Mouse (Mus musculus): ENCODE results near the gene Mab21l3.
"Not testable (repeated sequence)": the region's sequence is repeated elsewhere in the genome, so short reads cannot be mapped to it uniquely, and the experiment has no call there.

Mab21l3 gene

DNA sequence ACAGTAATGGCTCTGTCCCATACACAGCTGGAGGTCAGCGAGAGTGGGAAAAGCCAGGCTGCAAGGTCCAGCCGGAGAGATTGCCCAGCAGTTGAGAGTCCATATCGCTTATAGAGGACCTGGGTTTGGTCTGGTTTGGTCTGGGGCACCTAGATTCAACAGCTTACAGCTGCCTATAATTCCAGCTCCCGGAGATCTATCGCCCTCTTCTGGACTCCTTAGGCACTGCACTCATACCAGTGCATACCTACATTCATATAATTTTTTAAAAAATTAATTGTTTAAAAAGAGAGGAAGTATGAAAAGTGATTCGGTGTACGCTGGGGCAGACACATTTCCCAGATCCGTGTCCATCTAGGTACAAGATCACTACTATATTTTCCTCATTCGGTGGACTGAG is 9.4 kb downstream of the Mab21l3 start:
- DNase-seq (ENCODE audit: low spot score), result no peak

DNA sequence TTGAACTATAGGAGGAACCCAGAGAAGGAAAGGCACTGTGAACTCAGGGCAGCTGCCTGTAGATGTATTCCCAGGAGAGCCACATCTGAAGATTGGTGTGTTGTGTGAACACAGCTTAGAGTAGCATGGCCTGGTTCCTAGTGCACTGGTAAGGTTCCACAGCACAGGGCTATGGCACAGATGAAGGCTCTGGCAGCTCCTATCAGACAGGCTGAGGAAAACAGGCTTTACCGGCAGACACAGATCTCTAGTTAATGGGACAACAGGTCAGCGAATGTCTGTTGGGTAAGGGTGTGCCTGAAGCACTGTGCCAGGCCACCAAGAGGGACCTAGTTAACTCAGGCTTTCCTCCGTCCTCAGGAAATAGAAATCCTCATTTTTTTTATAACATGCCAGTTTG is 11.8 kb downstream of the Mab21l3 start:
- DNase-seq (ENCODE audit: low spot score), result peak; percentile 8

DNA sequence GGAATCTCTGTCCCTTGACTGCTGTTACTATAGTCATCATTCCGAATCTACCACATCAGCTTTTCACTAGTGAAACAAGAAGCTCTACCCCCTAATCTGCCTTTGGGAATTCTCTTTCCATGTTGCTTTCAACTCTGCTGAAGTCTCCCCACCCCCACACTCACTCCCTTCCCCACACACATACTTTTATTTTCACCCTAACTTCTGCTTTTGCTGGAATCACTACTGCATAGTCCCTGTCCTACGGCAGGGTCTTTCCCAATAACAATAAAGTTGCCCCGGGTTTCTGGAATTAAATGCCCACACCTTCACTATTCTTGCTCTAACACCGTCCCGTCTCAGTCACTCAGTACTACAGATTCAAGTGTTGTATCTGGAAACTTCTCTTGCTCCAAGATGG is 12.2 kb downstream of the Mab21l3 start:
- peak; percentile 10 for DNase-seq (ENCODE audit: low spot score)

DNA sequence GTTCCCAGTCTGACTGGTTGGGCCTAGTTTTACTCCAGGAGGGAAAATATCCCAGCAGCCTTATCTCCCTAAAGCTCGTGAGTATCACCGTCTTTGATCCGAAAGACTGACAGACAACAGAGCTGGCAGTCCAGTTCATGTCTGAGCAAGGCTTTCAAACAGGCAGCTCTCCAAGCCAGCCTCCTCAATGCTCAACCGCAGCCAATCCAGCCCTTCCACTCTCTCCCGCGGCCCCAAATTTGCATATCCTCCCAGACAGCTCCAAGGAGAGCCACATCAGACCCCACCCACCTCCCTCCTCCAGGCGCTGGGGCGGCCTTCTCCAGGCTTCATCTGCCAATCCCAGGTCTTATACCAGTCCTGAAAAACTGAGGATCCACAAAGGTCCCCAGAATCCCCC is 12.7 kb downstream of the Mab21l3 start:
- peak; percentile 82 for DNase-seq (ENCODE audit: low spot score)

DNA sequence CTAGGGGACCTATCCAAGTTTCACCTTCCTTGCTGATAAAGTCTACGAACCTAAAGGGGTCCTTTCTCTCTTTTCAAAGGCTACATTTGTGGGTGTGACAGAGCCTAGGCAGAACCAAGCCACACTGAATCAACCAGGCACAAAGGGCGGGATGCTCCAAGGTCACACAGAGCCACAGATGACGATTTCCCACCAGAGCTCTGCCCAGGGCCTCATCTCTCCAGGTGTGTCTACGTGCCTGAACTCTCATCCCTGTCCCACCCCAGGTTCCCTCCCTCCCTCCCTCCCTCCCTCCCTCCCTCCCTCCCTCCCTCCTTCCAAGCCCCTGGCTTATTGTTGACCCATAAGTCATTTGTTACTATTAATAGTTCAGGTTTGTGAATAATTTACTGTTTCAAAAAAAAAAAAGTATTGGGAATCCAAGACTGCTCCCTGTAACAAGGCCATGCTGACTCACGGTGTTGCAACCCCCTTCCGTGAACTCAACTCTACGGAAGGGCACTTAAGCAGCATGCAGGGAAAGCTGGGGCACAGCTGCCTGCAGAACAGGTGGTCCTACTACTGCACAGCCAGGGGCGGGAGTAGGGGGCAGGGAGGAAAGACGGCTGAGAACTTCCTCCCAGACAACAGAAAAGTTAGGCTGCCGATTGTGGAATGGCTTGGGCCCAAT is 17.4 kb downstream of the Mab21l3 start:
- DNase-seq (ENCODE audit: low spot score), result no peak

DNA sequence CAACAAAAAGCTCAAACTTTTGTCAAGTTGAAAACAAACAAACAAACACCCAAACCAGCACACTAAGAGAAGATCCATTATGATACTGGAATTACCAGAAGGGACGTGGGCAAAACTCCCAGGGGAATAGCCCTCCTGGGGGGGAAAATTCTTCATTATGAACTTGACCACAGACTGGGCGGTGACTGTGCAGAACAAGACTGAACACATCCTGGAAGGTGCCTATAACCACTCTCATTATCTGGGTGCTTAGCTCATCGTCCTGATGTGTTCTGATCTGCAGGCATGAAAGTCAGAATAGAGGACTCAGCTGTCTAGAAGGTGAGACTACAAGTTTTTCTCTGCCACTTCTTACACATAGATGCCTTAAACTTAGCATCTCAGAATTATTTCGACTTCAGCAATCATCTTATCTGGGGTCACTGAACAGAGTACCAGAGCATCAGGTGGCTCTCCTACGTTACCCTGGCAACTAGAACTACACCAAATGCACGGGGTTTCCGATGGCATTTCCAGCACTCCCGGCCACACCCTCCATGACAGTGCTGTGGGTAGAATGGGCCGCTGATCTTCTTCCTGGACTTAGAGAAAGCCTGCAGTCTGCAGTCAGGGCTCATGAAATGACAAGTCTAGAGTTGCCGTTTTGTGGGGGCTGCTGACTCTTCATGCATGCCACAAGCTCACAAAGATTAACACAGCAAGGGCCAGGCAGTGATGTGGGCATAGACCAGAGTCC is 18.7 kb downstream of the Mab21l3 start:
- no peak for DNase-seq (ENCODE audit: low spot score)

DNA sequence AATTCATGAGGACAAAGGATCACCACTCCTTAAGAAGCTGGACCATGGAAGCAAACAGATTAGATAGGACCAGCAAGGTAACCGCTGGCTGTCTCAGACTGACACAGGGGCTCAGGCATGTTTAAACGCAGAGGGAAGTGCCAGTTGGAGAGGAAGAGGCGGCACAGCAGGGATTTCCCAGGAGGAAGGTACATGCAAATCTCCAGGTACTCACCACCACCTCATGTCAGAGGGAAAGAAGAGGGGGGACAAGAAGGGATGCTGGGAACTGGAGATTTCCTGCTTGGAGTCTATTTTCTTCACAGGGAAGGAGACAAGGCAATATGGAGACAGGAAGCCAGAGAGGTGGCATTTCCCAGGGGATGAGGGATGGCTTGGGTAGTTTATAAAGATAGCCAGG is 20.2 kb downstream of the Mab21l3 start:
- no peak for DNase-seq (ENCODE audit: low spot score)

DNA sequence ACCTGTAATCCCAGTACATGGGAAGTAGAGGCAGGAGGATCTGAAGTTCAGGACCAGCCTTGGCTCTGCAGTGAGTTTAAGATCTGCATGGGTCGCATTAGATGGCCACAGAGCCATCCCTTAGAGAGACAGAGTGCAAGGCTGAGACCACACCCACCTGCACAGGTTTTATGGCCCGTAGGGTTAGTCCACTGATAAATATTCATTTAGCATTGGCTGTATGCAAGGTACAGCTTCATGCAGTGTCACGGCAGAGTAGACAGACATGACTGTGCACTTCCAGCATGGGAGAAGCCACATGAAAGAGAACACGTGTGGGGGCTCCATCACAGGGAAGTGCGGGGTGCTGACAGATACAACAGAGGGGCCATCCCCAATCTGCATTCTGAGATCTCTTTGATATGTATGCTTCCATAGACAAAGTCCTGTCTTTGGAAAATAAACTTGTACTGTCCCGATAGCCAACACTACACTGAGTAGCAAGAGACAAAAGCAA is 21.5 kb downstream of the Mab21l3 start:
- no peak for DNase-seq (ENCODE audit: low spot score)

DNA sequence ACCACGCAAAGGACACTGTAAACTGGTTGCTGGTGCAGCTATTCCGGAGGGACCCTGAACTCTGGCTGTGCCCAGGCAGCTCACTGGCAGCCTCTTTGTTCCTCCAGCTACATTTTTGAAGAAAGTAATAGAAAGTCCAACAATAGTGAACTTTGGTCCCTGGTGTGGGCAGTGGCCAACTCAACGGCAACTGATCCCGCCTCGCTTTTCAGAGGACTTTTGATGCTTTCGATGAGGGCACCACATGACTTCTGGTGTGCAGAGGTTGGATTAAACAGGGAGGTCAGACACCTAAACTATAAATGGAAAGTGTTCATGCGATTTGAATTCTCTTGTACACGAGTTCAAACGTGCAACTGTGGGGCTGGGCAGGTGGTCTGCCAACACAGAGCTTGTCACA is 24.4 kb downstream of the Mab21l3 start:
- no peak for DNase-seq (ENCODE audit: low spot score)

DNA sequence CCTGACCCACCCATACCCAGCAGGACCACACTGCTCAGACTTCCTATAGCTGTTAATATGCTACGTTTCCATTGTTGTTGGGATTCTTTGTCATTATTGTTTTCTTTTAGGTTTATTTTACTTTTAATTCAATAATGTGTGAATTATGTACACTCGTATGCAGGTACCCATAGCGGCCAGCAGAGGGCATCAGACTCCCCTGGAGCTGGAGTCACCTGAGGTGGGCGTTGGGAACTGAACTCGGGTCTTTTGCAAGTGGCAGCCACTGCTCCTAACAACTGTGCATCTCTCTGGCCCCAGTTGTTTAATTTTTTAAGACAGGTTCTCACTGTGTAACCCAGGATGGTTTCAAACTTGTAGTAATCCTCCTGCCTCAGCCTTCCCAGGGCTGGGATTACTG is 26.7 kb downstream of the Mab21l3 start:
- DNase-seq (ENCODE audit: low spot score), result no peak

DNA sequence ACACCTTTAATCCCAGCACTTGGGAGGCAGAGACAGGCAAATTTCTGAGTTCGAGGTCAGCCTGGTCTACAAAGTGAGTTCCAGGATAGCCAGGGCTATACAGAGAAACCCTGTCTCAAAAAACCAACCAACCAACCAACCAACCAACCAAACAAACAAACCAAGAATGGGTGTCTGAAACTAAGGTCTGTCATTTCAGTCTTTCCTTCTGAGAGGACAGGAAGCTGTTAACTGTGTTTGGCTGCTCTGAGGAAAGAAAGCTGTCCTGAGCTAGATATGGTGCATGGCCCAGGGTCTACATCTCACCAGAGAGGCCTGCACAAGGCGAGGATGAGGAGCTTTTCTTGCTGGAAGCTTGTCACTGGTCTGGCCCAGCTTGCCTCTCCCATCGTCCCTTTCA is 28.1 kb downstream of the Mab21l3 start:
- DNase-seq (ENCODE audit: low spot score), result not testable (repeated sequence)

DNA sequence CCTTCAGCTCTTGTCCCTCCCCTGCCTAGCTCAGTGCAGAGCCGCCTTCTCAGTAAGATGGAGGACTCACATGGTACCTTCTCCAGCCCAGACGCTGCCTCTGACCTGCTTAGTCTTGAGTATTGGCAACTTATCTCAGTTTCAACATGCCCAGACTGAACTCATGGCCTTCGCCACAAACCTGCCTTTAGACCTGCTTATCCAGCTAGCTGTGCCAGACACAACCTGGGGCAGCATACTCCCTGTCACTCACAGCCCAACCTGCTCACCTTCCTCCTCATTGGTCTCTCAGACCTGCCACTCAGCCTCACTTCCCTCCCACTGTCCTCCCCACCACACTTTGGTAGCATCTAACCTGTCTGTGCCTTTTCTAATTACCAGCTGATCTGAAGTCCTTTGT is 32.8 kb downstream of the Mab21l3 start:
- no peak for DNase-seq (ENCODE audit: low spot score)

DNA sequence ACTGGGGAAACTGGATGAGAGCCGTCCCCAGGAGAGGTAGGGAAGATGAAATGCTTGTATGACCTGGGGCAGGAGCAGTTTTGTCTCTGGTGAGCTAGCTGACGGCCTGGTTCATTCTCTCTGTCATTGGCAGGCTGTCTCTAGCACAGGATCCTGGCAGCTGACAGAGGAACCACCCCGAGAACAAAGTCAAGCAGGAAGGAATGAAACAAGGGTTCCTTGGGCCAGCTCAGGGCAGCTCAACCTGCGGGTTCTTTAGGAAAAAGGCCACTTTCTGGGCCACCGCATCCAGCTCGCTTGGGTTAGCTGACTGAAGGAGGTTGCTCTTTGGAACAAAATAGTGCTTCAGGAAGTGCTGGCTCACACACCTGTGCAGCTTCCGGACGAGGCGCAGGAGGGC is 34.0 kb downstream of the Mab21l3 start:
- no peak for DNase-seq (ENCODE audit: low spot score)

DNA sequence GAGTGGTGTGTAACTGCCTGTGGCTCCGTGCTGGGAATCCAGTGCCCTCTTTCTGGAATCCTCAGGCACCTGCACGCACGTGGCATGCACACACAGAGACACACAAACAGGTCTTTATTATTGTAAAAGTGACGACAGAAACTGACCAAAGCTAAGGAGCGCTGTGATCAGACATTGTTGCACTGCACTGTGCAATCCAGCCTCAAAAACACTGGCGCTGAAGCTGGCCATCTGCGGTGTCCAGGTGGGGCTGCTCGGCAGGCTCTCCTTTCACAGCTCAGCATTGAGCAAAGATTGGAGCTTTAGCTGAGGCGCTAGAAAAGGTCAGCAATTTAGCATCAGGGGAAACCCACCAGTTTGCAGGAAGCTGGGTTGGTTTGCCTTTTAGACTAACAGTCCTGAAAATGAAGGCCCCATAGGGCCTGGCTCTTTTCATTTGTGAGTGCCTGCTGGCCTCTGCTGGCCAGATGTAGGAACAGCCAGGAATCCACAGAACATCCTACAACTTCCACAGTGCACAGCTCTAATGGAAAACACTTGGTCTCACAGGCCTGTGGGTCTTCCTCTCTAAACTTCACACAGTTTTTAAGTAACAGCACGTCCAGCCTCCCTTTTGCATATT is 36.3 kb downstream of the Mab21l3 start:
- DNase-seq (ENCODE audit: low spot score), result peak; percentile 76

DNA sequence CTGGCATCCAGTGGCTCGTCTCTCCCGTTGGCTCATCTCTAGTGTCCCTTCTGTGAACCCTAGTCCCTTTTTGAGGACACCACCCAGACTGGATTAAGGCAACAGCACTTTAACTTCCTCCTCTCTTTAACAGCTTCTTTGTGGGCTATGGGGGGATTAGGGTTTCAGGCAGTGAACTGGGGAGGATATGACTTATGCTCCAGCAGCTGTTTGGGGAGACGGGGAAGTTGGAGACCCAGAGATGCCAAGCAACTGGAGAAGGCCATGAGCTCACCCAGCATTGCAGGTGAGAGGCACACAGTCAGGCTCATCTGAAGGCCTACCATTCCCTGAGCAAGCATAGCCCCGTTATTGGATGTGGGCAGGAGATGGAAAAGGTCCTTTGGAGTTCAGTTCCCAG is 36.8 kb downstream of the Mab21l3 start:
- DNase-seq (ENCODE audit: low spot score), result no peak

DNA sequence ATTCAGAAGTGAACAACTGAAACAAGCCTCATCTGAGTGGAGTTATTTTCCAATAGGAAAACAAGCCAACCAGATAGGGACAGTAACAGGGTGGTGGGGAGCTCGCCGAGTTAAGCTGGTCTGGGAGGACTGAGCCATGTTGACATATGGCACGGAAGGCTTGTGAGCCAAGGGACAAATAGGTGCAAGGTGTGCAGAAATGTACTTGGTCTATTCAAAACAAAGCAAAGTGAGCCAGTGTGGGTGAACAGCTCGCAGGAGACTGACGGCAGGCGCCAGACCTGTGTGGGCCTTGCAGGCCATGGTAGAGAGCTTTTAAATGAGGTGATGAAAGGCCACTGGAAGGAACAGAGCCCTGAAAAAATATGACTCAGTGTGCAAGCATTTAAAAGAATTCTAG is 41.1 kb downstream of the Mab21l3 start:
- DNase-seq (ENCODE audit: low spot score), result no peak

DNA sequence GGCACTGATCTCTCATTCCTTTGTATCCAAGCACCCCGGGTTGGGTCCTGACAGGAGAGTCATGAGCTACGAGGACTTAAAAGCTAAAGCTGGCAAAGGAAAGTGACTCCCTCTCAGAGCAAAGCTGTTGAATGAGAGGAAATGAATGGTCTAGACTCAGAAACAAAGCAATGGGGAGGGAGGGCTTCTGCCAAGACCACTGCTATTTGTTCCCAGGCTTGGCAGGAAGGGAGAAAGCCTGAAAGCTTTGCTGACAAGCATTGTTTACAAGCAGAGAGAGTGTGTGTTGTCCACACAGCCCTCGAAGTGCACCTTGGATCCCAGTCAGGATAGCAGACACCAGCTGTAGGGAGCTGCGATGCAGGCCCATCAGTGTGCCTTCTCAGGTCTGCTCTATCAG is 41.8 kb downstream of the Mab21l3 start:
- no peak for DNase-seq (ENCODE audit: low spot score)

DNA sequence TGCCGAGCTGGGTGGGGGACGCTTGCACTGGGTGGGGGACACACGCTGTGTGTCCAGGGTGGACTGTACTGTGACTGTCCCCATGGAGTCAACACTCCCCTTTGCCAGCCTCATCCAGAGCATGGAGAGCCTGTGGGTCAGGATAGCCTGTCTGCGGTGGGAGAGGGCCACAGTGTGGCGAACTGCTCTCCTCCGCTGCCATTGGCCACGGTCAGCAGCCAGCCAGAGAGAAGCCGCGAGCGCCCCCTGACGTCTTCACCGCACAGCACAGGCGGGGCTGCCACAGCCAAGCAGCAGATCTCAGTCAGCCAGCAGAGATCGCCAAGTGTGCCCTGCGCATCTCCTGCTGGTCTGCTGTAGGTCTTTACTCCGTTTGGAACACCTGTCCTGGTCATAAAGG is 42.6 kb downstream of the Mab21l3 start:
- DNase-seq (ENCODE audit: low spot score), result peak; percentile 84

DNA sequence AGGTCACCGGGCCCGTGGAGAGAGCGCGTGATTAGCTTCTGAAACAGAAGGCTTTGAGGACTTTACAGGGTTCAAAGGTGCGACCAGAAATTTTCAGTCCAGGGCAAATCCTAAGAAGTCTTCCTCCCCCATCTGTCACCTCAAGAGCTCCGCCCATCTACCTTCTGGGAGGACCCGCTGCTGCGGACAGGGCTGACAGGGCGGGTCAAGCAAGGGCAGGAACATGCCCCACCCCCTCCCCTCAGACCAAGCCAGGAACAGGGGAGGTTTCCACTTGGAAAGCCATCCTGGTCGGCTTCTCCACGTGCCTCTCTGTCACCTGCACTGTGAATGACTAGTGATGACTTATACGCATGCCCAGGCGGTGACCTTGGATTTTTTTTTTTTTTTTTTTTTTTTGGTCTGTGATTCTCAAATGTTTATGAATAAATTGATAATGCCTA is 43.2 kb downstream of the Mab21l3 start:
- DNase-seq (ENCODE audit: low spot score), result no peak

DNA sequence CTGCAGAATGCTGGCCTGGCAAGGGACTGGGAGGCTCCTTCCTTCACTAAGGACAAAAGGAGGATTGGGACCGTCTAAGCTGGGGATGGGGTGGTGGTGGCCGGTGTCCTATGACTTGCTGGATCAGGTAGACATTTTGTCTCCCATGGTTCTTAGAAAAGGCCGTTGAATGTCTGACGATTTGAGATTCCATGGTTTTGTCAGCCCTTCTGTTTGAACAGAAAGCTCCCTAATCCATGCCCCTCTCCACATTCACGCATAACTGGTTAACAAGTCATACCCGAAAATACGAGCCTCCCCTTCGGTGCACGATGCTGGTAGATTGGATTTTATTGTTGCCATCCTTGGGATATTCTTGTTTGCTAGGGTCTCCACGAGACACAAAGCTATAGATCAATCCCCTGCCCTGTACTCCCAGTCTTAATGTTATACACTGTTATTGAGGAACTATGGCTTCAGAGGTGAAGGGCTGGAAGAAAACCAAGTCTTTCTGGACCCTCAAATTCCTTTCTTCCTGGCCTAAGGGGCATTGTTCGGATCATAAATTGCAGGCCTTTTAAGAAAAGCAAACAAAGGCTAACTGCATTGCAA is 43.7 kb downstream of the Mab21l3 start:
- no peak for DNase-seq (ENCODE audit: low spot score)

DNA sequence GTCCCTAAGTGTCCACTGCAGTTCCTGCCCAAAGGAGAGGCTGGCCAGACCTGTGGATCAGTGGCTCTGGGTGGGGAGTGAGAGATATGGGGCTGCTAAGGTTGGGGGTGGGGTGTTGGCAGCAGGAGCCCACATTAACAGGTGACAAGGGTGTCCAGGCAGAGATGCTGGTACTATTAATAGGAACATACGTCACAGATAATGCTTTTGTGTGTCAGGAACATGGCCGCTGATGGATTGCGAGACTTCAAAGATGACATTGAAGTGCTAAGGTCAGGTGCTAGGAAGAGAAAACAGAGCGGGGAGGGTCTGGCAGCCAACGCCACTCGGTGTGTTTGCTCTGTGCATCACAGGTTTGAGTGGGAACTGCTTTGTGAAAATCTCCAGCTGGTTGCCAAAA is 44.4 kb downstream of the Mab21l3 start:
- DNase-seq (ENCODE audit: low spot score), result no peak

DNA sequence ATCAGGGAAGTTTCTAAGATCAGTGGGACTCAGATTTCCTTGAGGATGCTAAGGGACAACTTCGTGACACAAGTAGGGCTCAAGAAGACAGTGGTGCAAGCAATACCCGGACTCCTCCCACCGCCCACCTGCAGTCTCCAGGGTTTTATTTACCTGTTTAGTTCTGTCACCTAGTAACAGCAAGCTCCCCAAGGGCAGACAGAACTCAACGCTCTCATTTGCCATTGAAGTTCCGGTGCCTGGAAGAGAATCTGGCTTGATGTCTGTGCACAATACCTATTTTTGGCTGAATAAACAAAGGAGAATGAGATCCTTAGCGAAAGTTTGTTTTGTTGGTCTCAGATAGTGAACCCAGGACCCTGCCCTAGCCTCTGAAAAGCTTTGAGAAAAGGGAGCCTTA is 45.0 kb downstream of the Mab21l3 start:
- DNase-seq (ENCODE audit: low spot score), result no peak

DNA sequence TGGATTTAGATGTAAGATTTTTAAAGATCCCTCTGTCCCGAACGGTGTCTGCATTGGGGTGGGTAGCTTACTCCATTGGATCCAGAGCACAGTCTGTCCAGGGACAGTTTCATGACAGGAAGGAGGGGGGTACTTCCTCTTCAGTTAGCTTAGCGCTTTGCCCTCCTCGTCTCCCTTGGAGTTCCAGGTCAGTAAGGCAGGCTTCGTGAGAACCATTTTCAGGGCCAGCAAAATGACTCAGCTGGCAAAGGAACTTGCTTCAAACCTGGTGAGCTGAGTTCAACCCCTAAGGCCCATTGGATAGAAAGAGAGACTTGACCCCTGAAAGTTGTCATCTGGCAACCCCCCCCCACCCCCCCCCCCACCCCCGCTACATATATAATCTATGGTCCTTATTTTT is 46.0 kb downstream of the Mab21l3 start:
- no peak for DNase-seq (ENCODE audit: low spot score)
